Mouse (Mus musculus) heart, postnatal 4 days (tissue): ENCODE measurements at regions not wholly inside any gene's neighbourhood (a gene's known extent, or its start where the extent isn't known, plus 50 kb on each side); places are given as distances from the start of the nearest gene placed in this dataset.
A peak's percentile ranks its signal among the peaks of the same experiment; 100 is the strongest.
"Not testable (repeated sequence)": the region's sequence is repeated elsewhere in the genome, so short reads cannot be mapped to it uniquely, and the experiment has no call there.

Experiments
- DNase-seq: peaks from one replicate; pipeline ENCODE4 v3.0.0; 2021

DNA sequence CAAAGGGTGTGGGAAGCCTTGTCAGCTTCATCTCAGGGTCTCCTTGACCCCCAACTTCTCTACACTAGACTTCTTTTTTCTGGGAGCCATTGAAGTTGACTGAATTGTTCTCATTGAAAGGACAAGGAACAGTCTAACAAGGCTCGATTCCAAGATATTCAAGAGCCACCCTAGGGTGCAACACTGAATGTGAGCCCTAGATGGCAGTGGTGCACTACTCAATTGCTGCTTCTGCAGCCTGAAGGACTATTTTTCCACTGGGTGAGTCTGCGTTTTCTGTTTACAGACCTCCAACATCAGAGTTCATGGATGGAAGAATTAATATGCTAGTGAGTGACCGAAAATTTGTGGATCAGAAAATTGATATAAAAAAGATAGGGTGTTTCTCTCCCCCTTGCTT lies 161.5 kb downstream of the Hpcal1 start:
- DNase-seq, result peak; percentile 74

DNA sequence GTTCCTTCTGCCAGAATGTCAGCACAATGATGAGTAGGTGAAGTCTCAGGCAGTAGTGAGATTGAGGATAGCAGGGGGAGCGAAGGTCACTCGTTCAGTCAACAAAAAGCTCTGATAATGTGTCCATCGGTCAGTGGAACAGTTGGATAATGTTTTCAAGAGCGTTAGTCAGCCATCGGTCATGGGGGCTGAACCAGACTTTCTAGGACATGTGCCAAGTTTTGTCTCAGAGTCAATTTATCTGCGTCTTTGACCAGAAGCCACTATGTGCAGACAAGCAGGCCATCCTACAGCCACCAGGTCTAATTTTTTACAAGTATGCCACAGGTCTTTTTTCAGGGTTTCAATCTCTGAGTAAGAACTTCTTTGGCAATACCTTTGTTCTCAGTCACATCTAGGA lies 181.8 kb downstream of the Hpcal1 start:
- not testable (repeated sequence) for DNase-seq

DNA sequence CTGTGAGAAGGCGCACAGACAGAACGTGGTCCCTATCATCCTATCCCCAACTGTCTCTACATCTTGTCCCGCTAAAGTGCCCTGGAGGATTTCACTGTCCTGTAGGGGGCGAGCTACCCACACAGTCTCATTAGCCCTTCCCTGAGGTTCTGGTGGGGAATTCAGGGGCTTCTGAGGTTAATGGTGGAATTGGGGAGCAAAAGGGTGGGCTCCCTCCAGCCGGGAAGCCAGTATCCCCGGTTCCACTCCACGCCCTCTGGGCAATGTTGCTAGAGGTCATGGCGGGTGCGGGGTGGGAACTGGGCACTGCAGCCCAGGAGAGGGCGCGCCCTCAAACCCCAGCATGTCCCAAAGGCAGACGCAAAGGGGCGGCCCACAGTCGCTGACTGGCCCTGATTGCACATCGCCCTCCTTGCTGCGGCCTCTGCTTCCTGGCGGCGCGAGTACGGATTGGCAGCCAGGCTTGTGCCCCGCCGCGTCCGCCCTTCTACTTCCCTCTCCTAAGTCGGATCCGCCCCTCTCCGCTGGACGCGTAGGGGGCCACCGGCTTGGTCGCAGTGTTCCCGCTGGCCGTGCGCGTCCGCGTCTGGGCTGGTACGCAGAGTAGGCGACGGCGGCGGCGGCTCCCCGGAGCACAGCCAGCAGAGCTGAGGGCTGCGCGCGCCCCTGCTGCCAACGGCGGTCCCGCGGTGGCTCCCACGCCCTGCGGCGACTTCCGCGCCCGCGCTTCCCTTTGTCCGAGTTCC lies 190.9 kb downstream of the Hpcal1 start:
- DNase-seq, result peak; percentile 93

DNA sequence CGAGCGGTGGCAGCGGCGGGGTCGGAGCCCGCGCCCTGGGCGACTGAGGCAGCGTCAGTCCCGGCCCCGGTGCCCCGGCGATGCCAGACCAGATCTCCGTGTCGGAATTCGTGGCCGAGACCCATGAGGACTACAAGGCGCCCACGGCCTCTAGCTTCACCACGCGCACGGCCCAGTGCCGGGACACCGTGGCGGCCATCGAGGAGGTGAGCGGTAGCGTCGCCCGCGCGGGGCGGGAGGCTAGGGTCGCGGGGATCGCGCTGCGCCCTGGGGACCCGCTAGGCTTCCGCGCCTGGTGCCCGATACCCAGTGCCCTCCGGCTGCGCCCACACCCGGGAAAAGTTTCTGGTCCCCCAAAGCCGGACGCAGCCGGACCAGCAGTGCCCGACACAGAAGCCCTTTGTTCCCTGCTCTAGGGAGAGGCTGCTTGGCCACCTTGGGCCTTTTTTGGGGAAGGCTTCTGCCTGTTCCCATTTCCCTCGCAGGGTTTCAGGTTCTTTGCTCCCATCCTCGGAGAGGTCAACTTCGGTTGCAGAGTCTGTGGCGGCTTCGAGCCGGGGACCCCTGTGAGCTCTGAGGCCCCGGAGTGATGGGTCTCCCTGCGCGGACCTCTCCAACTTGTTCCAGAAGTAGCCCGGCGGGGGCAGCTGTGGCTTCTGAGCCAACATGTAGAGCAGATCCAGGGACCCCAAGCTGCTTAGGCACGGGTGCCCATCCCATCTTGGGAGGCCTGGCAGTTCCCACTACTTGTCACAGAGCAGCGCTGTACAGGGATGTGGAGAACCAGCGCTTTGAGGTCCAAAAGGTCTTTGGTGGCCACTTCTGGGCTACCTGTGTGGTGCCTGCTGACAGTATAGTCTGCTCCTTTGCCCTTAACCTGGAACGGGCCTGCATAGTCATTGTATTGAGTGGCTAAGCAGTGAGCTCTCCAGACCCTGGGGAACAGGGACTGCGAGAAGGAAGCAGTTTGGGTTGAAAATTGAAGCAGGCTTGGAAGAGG lies 191.8 kb downstream of the Hpcal1 start:
- DNase-seq, result peak; percentile 23

DNA sequence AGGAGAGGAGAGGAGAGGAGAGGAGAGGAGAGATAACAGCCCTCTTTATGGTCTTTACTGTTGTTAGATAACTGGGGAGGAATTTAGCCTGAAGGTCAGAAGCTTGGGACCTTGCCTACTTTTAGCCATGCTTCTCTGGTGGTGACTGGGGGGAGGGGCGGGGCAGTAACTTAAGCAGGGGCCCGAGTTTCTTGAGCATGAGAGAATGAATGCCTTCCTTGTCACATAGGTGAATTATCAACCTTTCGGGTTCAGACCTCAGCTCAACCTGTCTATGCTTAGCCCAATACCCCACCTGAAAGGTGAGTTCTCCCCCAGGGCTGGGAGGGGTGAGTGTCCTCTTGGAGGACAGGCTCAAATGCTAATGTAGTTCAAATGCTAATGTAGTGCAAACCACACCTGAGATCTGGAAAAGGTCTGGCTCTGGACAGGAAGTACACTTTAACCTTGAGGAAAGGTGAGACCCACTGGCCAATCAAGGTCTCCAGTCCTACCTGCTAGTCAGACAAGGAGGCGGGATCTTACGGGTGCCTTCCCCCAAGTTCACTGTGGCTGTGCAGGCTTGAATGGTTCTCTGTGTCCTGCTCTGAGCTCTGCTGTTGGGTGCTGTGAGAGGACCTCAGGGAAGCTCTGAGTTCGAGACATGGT lies 201.1 kb downstream of the Hpcal1 start:
- DNase-seq, result not testable (repeated sequence)

DNA sequence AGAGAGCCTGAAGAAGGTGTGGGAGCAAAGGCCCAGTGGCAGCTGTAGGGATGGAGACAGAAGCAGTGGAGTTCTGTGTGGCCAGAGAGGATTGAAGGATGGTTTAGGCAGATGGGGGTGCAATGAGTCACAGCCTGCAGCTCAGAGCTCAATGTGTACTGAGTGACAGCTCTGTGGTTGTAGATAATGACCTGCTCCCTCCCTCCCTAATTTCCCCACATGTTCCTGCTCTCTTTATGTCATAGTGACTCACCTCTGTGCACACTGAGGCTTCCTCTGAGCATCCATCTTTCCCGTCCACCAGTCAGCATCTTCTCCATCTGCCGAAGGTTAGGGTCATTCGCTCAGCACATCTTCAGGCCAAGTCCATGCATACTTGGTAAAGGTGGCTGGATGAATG lies 222.4 kb downstream of the Hpcal1 start:
- DNase-seq, result not testable (repeated sequence)
